Mouse (Mus musculus): ENCODE measurements at regions not wholly inside any gene's neighbourhood (a gene's known extent, or its start where the extent isn't known, plus 50 kb on each side); places are given as distances from the start of the nearest gene placed in this dataset.
A peak's percentile ranks its signal among the peaks of the same experiment; 100 is the strongest.

GRCm38 (mm10) chr13:99115541-99115940 is 69.1 kb upstream of the Zfp366 start:
- H3K27me3 ChIP-seq (ENCODE audit: insufficient read depth, poor library complexity, severe bottlenecking), result no peaks in the 10 kb centered on the region
- H3K4me3 ChIP-seq, result no peak overlapping the region
- H3K27ac ChIP-seq, result no peak overlapping the region
- H3K4me1 ChIP-seq (replicated peaks), result no peaks in the 10 kb centered on the region
- H3K36me3 ChIP-seq, result no peaks in the 10 kb centered on the region
- DNase-seq (ENCODE audit: low spot score), result no peak
- WGBS, result 86% methylated on average over 7 of the region's 7 CpGs
- no peaks in the 10 kb centered on the region for H3K9me3 ChIP-seq

GRCm38 (mm10) chr13:99114565-99114964 is 70.1 kb upstream of the Zfp366 start:
- WGBS, result 85% methylated on average over 3 of the region's 3 CpGs

GRCm38 (mm10) chr13:99111736-99112386 is 72.8 kb upstream of the Zfp366 start:
- no peak overlapping the region for H3K27ac ChIP-seq
- 87% methylated on average over 1 of the region's 1 CpGs for WGBS
- H3K4me1 ChIP-seq (replicated peaks), result no peaks in the 10 kb centered on the region
- H3K27me3 ChIP-seq (ENCODE audit: insufficient read depth, poor library complexity, severe bottlenecking), result no peaks in the 10 kb centered on the region
- no peaks in the 10 kb centered on the region for H3K9me3 ChIP-seq
- no peaks in the 10 kb centered on the region for H3K36me3 ChIP-seq
- DNase-seq (ENCODE audit: low spot score), result no peak
- no peak overlapping the region for H3K4me3 ChIP-seq

More at GRCm38 (mm10) chr13:99114565-99114964, 70.1 kb upstream of the Zfp366 start:
- no peaks in the 10 kb centered on the region for H3K4me1 ChIP-seq (replicated peaks)
- DNase-seq (ENCODE audit: low spot score), result no peak
- H3K9me3 ChIP-seq, result no peaks in the 10 kb centered on the region
- no peak overlapping the region for H3K4me3 ChIP-seq
- H3K27ac ChIP-seq, result no peak overlapping the region
- no peaks in the 10 kb centered on the region for H3K36me3 ChIP-seq
- H3K27me3 ChIP-seq (ENCODE audit: insufficient read depth, poor library complexity, severe bottlenecking), result no peaks in the 10 kb centered on the region

GRCm38 (mm10) chr13:99107983-99108382 is 76.6 kb upstream of the Zfp366 start:
- WGBS, result 90% methylated on average over 4 of the region's 4 CpGs

GRCm38 (mm10) chr13:99102089-99102681 is 82.4 kb upstream of the Zfp366 start:
- Histone ChIP-seq H3K4me1 (replicated peaks) (peaks cover 27% of the 10 kb centered on the region), H3K36me3 (no peaks in the 10 kb centered on the region), H3K27ac (no peak overlapping the region), H3K4me3 (no peak overlapping the region), H3K9me3 (no peaks in the 10 kb centered on the region), H3K27me3 (ENCODE audit: insufficient read depth, poor library complexity, severe bottlenecking) (no peaks in the 10 kb centered on the region)
- no peak for DNase-seq (ENCODE audit: low spot score)
- 91% methylated on average over 9 of the region's 9 CpGs for WGBS

More at GRCm38 (mm10) chr13:99107983-99108382, 76.6 kb upstream of the Zfp366 start:
- Histone ChIP-seq H3K27me3 (ENCODE audit: insufficient read depth, poor library complexity, severe bottlenecking) (no peaks in the 10 kb centered on the region), H3K4me3 (no peak overlapping the region), H3K36me3 (no peaks in the 10 kb centered on the region), H3K4me1 (replicated peaks) (no peaks in the 10 kb centered on the region), H3K9me3 (no peaks in the 10 kb centered on the region), H3K27ac (no peak overlapping the region)
- DNase-seq (ENCODE audit: low spot score), result no peak

- no peaks in the 10 kb centered on the region for H3K27me3 ChIP-seq (ENCODE audit: insufficient read depth, poor library complexity, severe bottlenecking)
- H3K27ac ChIP-seq, result peak overlapping the region; percentile 88
- WGBS, result 47% methylated on average over 25 of the region's 25 CpGs
- peak overlapping the region; percentile 46 for H3K4me3 ChIP-seq
- no peaks in the 10 kb centered on the region for H3K9me3 ChIP-seq
- peak; percentile 66 for DNase-seq (ENCODE audit: low spot score)
- H3K4me1 ChIP-seq (replicated peaks), result peaks cover 27% of the 10 kb centered on the region
- no peaks in the 10 kb centered on the region for H3K36me3 ChIP-seq
Observed at GRCm38 (mm10) chr13:99100430-99101409, 83.9 kb upstream of the Zfp366 start.

- Histone ChIP-seq H3K4me1 (replicated peaks) (peaks cover 27% of the 10 kb centered on the region), H3K4me3 (peak overlapping the region; percentile 46), H3K27me3 (ENCODE audit: insufficient read depth, poor library complexity, severe bottlenecking) (no peaks in the 10 kb centered on the region), H3K9me3 (no peaks in the 10 kb centered on the region), H3K36me3 (no peaks in the 10 kb centered on the region), H3K27ac (peak overlapping the region; percentile 88)
- no peak for DNase-seq (ENCODE audit: low spot score)
- whole genome bisulfite sequencing, result 55% methylated on average over 6 of the region's 6 CpGs
Observed at GRCm38 (mm10) chr13:99099794-99100429, 84.7 kb upstream of the Zfp366 start.

- Histone ChIP-seq H3K4me3 (no peak overlapping the region), H3K36me3 (no peaks in the 10 kb centered on the region), H3K27me3 (ENCODE audit: insufficient read depth, poor library complexity, severe bottlenecking) (no peaks in the 10 kb centered on the region), H3K4me1 (replicated peaks) (peaks cover 27% of the 10 kb centered on the region), H3K27ac (peak overlapping the region; percentile 88; the same call in 1 of the 2 replicates), H3K9me3 (no peaks in the 10 kb centered on the region)
- no peak for DNase-seq (ENCODE audit: low spot score)
- 89% methylated on average over 7 of the region's 7 CpGs for WGBS
Observed at GRCm38 (mm10) chr13:99099226-99099625, 85.4 kb upstream of the Zfp366 start.

GRCm38 (mm10) chr13:99097606-99098545 is 86.7 kb upstream of the Zfp366 start:
- WGBS, result 93% methylated on average over 6 of the region's 6 CpGs
- no peak for DNase-seq (ENCODE audit: low spot score)
- H3K4me1 ChIP-seq (replicated peaks), result peaks cover 33% of the 10 kb centered on the region
- no peaks in the 10 kb centered on the region for H3K9me3 ChIP-seq
- no peaks in the 10 kb centered on the region for H3K36me3 ChIP-seq
- H3K27ac ChIP-seq, result no peak overlapping the region
- no peaks in the 10 kb centered on the region for H3K27me3 ChIP-seq (ENCODE audit: insufficient read depth, poor library complexity, severe bottlenecking)
- H3K4me3 ChIP-seq, result no peak overlapping the region

GRCm38 (mm10) chr13:99096837-99097236 is 87.8 kb upstream of the Zfp366 start:
- no peaks in the 10 kb centered on the region for H3K27me3 ChIP-seq (ENCODE audit: insufficient read depth, poor library complexity, severe bottlenecking)
- H3K4me1 ChIP-seq (replicated peaks), result peaks cover 42% of the 10 kb centered on the region
- WGBS, result 93% methylated on average over 6 of the region's 6 CpGs
- no peaks in the 10 kb centered on the region for H3K9me3 ChIP-seq
- DNase-seq (ENCODE audit: low spot score), result no peak
- no peak overlapping the region for H3K27ac ChIP-seq
- no peaks in the 10 kb centered on the region for H3K36me3 ChIP-seq
- H3K4me3 ChIP-seq, result no peak overlapping the region

- Histone ChIP-seq H3K4me1 (replicated peaks) (peaks cover 31% of the 10 kb centered on the region), H3K4me3 (no peak overlapping the region), H3K9me3 (no peaks in the 10 kb centered on the region), H3K36me3 (no peaks in the 10 kb centered on the region), H3K27me3 (ENCODE audit: insufficient read depth, poor library complexity, severe bottlenecking) (no peaks in the 10 kb centered on the region), H3K27ac (no peak overlapping the region)
- 91% methylated on average over 5 of the region's 5 CpGs for WGBS
- DNase-seq (ENCODE audit: low spot score), result no peak
Observed at GRCm38 (mm10) chr13:99095006-99095405, 89.6 kb upstream of the Zfp366 start.

- peaks cover 23% of the 10 kb centered on the region for H3K4me1 ChIP-seq (replicated peaks)
- H3K9me3 ChIP-seq, result no peaks in the 10 kb centered on the region
- H3K27ac ChIP-seq, result no peak overlapping the region
- no peaks in the 10 kb centered on the region for H3K27me3 ChIP-seq (ENCODE audit: insufficient read depth, poor library complexity, severe bottlenecking)
- no peak for DNase-seq (ENCODE audit: low spot score)
- no peaks in the 10 kb centered on the region for H3K36me3 ChIP-seq
- WGBS, result 91% methylated on average over 5 of the region's 5 CpGs
- no peak overlapping the region for H3K4me3 ChIP-seq
Observed at GRCm38 (mm10) chr13:99094221-99094620, 90.4 kb upstream of the Zfp366 start.

All from hindbrain, embryonic 10.5 days (tissue).